Mouse (Mus musculus) brain, embryonic 14.5 days (tissue): ENCODE measurements around the gene Kif28.

Experiments
- CTCF ChIP-seq: fragments of 200-500 bp; IDR thresholded peaks from 2 replicates; pipeline ENCODE4 v1.5.1; 2012; ENCODE audit warnings: inconsistent platforms, mild to moderate bottlenecking, moderate library complexity, borderline replicate concordance; ENCODE audit not compliant: insufficient read depth, insufficient read length; ENCODE audit errors: extremely low read depth
- POLR2A ChIP-seq: fragments of 200-500 bp; IDR thresholded peaks from 2 replicates; pipeline ENCODE4 v1.6.1; 2012; ENCODE audit warnings: mild to moderate bottlenecking, inconsistent platforms, borderline replicate concordance; ENCODE audit not compliant: poor library complexity, insufficient read depth, insufficient read length, severe bottlenecking; ENCODE audit errors: extremely low read depth

- TF ChIP-seq POLR2A (no peak), CTCF (no peak)
These were observed 57.8 kb downstream of the Kif28 start for GRCm38 (mm10) chr1:179687305-179687704.
